Mouse (Mus musculus) G1E (cell line): ENCODE results near the gene Apom. TPM values are rescaled to one million over a fixed set of nuclear protein-coding genes. Genes with fewer than 3 reads are reported as not detected.

ENCODE experiments used
- ATAC-seq: 2 replicates; pipeline ENCODE4 v1.8.0; 2016; ENCODE audit warnings: mild to moderate bottlenecking; ENCODE audit not compliant: insufficient number of reproducible peaks, poor library complexity, low FRiP score, severe bottlenecking; ENCODE audit errors: extremely low read depth
- DNase-seq: peaks from one replicate; pipeline ENCODE4 v3.0.0; 2012; ENCODE audit warnings: low spot score
- H3K27me3 ChIP-seq: 2 replicates; pipeline ENCODE4 v1.6.1; 2012; ENCODE audit warnings: mild to moderate bottlenecking, low read length, inconsistent platforms; ENCODE audit not compliant: insufficient read depth
- H3K36me3 ChIP-seq: replicated peaks from 2 replicates; pipeline ENCODE3; 2012; ENCODE audit warnings: mild to moderate bottlenecking, inconsistent platforms
- H3K4me1 ChIP-seq: 2 replicates; pipeline ENCODE4 v1.6.1; 2012; ENCODE audit warnings: low read depth, low read length, inconsistent platforms, mixed read lengths; ENCODE audit not compliant: insufficient read depth
- H3K4me3 ChIP-seq: 2 replicates; pipeline ENCODE4 v1.5.1; 2012; ENCODE audit warnings: low read depth, mild to moderate bottlenecking, inconsistent platforms, low read length, moderate library complexity, mixed read lengths
- H3K9me3 ChIP-seq: replicated peaks from 2 replicates; pipeline ENCODE4 v1.6.1; 2012; ENCODE audit warnings: inconsistent platforms
- CTCF ChIP-seq: IDR thresholded peaks from 2 replicates; pipeline ENCODE4 v1.5.1; 2012; ENCODE audit warnings: low read depth, low read length, inconsistent platforms, mixed read lengths
- GATA1 ChIP-seq: IDR thresholded peaks from 2 replicates; pipeline ENCODE4 v1.6.1; 2012; ENCODE audit warnings: borderline replicate concordance, low read length, inconsistent platforms, mixed read lengths
- GATA2 ChIP-seq: IDR thresholded peaks from 2 replicates; pipeline ENCODE4 v1.6.1; 2012; ENCODE audit warnings: low read depth, low read length, inconsistent platforms, borderline replicate concordance
- POLR2AphosphoS5 ChIP-seq: IDR thresholded peaks from 2 replicates; pipeline ENCODE4 v1.6.1; 2012; ENCODE audit warnings: low read depth, low read length, inconsistent platforms; ENCODE audit not compliant: insufficient replicate concordance
- TAL1 ChIP-seq: conservative IDR thresholded peaks from 2 replicates; pipeline ENCODE4 v1.6.1; 2012; ENCODE audit warnings: low read depth, low read length, inconsistent platforms, mixed read lengths
- polyA plus RNA-seq: library from polyadenylated mRNA; stranded (reverse); fragments of >175 nt; gene quantifications from 2 replicates; pipeline ENCODE4 v1.2.3, GENCODE M21; 2012
- total RNA-seq, 2 experiments: library from RNA; stranded (forward) in 1 of 2; stranded (reverse) in 1 of 2; fragments of 200-1000 nt in 1 of 2; fragments of >200 nt in 1 of 2; fragmentation: Nextera tagmentation in 1 of 2; gene quantifications; 2 replicates each; pipeline ENCODE4 v1.2.3; 2014 to 2017

The Apom gene
- total and polyA plus RNA-seq, 3 experiments = 0.10 to 0.22 TPM; not detected in 1

DNA sequence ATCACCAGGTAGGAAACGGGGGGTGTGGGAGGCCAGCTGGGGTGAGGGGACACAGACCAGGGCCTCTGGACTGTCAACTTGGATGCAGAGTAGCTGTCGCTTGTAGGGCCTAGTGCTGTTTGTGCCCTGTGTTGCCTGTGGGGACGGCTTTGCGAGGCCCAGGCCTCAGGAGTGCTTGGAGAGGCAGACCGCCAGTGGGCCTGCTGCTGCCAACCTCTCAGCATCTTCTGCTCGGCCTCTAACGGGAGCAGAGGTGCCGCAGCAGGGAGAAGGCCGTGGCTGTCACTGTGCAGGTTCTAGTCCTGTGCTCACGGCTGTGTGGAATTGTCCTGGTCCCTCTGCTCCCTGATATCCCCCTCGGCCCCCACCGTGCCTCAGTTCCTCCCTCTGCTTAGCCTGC is 35.3 kb downstream of the Apom start:
- no peaks in the 10 kb centered on the region for H3K9me3 ChIP-seq
- DNase-seq (no peak), ATAC-seq (no peak)
- peaks cover 100% of the 10 kb centered on the region for H3K36me3 ChIP-seq
- TF ChIP-seq POLR2AphosphoS5 = no peak
- H3K4me3 ChIP-seq = no peak overlapping the region
- peaks cover 76% of the 10 kb centered on the region for H3K4me1 ChIP-seq
- H3K27me3 ChIP-seq = no peaks in the 10 kb centered on the region

DNA sequence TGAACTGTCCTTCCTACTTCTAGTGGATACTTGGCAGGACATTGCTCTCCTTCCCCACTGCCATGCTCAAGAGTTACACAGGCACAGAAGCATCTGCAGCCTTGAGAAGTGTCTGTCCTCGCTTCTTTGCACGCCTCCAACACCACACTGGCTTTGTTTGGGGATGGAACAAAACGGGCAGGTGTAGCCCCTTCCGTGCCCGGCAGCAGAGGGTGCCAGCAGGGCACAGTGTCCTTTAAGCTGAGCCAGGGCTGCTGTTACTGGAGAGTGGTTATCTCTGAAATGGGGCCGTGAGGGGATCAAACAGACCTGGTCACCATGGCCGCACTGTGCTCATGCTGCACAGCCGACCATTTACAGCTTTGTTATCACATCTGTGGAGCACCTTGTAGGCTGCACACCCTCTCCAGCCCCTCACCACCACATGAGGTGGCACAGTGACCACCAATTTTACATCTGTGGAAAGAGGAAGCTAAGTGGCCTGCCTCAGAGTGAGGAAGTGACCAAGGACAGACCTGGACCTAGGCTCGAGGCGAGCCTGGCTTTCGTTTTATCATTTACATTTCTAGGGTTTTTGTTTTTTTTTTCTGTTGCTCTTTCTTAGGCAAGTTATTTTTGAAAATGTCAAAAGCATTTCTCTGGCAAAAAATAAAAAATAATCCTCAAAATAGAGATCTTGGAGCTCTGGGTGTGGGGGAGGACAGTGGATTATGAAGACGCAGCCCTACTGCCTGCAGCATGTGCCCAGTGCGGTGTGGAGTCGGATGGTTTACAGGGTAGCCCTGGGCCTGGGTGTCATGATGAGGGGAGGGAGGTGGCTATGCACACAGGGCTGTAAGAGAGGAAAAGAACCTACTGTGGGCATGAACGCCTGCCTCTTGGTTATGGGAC is 37.1 kb downstream of the Apom start:
- TF ChIP-seq GATA1 (no peak), POLR2AphosphoS5 (no peak), TAL1 (no peak)
- no peaks in the 10 kb centered on the region for H3K9me3 ChIP-seq
- no peak for ATAC-seq
- H3K27me3 ChIP-seq = no peaks in the 10 kb centered on the region
- H3K4me3 ChIP-seq = no peak overlapping the region
- H3K36me3 ChIP-seq = peaks cover 96% of the 10 kb centered on the region
- H3K4me1 ChIP-seq = peaks cover 74% of the 10 kb centered on the region
- DNase-seq = no peak

- DNase-seq (no peak), ATAC-seq (no peak)
- Histone ChIP-seq H3K27me3 (no peaks in the 10 kb centered on the region), H3K36me3 (peaks cover 75% of the 10 kb centered on the region), H3K4me1 (peaks cover 67% of the 10 kb centered on the region), H3K4me3 (no peak overlapping the region), H3K9me3 (no peaks in the 10 kb centered on the region)
- TF ChIP-seq GATA1 (no peak), GATA2 (no peak), TAL1 (no peak), CTCF (no peak), POLR2AphosphoS5 (no peak)
Measured at GRCm38 (mm10) chr17:35092403-35093198, 39.2 kb downstream of the Apom start.

- TF ChIP-seq GATA1 (no peak), CTCF (no peak), GATA2 (no peak), TAL1 (no peak), POLR2AphosphoS5 (no peak)
- Histone ChIP-seq H3K4me3 (peak overlapping the region; percentile 81), H3K4me1 (peaks cover 61% of the 10 kb centered on the region), H3K36me3 (peaks cover 53% of the 10 kb centered on the region), H3K27me3 (no peaks in the 10 kb centered on the region), H3K9me3 (no peaks in the 10 kb centered on the region)
- ATAC-seq (no peak), DNase-seq (no peak)
Measured at GRCm38 (mm10) chr17:35090166-35090932, 41.5 kb downstream of the Apom start.

- TF ChIP-seq CTCF (no peak), POLR2AphosphoS5 (no peak), GATA2 (no peak), TAL1 (no peak), GATA1 (no peak)
- Histone ChIP-seq H3K36me3 (peaks cover 40% of the 10 kb centered on the region), H3K9me3 (no peaks in the 10 kb centered on the region), H3K4me3 (peak within 1 kb of the TSS; percentile 81), H3K27me3 (no peaks in the 10 kb centered on the region), H3K4me1 (peaks cover 64% of the 10 kb centered on the region)
- peak; percentile 82 for DNase-seq
- ATAC-seq = peak; percentile 77
Measured at GRCm38 (mm10) chr17:35088825-35089644, 42.8 kb downstream of the Apom start, which contains the start of gene Abhd16a. Abhd16a (plus strand) TSS chr17:35089263.
